Mouse (Mus musculus) liver (tissue): ENCODE data around the gene Cdh8.
"Not testable (repeated sequence)": the region's sequence is repeated elsewhere in the genome, so short reads cannot be mapped to it uniquely, and the experiment has no call there.

ENCODE experiments used
- DNase-seq: peaks from one replicate; pipeline ENCODE4 v3.0.0-alpha.2; 2020; ENCODE audit warnings: mixed read lengths

The Cdh8 gene

DNA sequence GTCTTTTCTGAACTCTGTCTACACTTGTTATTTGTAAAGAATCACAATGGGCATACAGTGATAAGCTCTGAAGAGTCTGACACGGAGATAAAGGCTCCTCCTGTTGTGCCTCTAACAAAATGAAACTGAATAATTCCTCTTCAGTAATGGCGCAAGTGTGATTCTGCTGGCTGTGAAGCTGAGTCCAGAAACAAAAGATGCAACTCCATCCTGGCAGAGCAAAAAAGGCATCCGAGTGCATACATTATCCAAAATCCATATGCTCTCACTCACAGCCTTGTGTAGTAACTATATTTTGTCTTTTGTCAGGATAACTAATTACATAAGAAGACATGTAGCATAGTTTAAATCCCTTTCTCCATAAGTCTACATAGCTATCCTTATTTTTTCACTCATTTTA is 149.1 kb downstream of the Cdh8 start:
- DNase-seq, result no peak

DNA sequence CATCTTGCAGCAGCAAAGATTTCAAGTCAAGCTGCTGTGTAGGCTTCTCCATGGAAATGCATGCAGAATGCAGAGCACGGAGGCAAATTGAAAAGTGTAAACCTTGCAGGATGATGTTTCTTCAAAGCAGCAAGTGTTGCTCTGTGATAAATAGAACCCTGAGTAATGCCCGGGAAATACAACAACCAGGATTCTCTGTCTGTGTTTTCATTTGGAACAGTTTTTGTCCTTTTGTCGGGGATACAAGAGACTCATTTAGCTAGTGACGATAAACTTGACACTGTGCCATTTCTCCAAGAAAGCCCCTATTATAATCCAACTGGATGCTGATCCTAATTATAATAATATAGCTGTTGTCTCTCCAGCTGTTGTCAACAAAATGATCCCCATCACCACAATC is 181.9 kb downstream of the Cdh8 start:
- no peak for DNase-seq

DNA sequence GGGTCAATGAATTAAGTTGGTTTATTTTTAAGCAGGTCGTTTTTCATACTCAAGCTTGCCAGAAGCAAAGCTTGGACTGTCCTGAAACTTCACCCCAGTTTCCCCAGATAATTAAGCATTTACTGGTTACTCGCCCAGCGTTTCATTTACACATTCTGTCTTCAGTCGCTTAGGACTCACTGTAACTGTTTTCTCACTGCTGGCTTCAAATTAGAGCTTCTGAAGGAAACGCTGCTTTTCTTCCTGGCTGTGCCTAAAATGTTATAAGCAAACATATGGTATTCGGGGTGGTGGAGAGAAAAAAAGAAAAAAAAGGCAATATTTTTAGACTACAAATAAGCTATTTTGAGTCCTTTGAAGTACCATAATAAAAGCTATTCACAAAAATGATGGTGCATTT is 192.6 kb downstream of the Cdh8 start:
- no peak for DNase-seq

DNA sequence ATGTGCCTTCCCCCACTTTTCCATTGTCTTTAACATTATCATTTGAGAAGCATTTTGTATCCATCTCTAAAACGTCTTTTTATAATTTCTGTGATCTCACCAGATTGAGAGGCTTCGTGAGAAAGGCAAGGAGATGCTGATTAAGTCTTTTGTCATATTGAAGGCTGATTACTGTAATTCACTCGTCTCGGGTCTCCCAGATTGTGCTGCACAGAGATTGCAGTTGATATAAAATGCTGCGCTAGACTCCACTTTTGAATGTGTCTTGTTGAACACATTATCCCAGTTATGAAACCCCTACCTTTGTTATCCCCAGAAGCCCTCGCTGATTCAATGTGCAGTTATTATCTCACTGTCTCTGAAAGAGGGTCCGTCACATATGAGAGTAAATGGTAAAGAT is 211.1 kb downstream of the Cdh8 start:
- DNase-seq, result no peak

DNA sequence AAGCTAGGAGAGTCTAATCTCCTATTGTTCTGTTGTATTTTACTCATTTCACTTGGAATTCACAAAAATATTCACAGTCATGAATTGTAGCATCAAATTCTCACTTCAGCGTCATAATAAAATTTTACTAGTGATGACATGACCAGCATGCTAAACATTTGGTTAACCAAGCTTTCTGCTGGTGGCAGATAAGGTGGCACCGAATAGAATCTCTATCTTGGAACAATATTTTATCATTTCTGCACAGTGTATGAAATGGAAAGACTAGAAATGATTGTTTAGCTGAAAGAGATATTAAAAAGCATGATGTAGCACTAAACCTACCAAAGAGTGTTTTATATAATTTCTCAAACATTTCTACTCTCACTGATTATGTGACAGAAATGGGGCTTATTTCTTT is 225.6 kb downstream of the Cdh8 start:
- DNase-seq, result no peak

DNA sequence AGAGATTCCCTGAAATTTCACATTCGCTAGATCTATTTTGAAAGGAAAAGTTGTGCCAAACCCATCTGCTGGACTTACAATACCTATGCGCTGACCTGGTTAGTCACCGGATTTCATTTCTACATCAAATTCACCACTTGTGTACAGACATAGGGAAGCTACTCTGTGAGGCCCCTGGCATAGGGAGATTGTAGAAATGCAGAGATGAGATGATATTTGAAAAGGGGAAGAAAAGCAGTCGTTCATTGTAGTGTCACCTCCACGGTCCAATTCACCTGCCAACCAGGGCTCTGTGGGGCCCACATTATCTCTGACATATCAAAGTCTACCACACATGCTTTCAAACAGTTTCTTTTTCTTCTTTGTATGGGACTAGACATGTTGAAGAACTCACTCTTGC is 229.4 kb downstream of the Cdh8 start:
- no peak for DNase-seq

DNA sequence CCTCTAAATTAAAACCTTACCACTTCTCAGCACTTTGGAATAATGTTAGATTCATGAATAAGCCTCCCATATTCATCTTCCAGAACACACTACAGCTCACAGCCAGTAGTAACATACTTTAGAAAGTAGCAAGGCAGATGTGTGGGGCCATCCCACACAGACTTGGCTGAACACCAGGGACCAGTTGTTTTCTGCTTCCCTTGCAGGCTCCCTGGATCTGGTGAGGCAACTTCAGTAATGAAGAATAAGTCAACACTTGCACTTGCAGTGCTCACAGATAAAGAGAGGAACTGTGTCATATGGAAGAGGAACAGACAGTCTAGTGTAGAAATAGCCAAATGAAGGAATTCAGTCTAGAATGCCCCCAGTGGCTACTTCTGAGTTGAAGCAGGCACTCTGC is 232.1 kb downstream of the Cdh8 start:
- DNase-seq, result no peak

DNA sequence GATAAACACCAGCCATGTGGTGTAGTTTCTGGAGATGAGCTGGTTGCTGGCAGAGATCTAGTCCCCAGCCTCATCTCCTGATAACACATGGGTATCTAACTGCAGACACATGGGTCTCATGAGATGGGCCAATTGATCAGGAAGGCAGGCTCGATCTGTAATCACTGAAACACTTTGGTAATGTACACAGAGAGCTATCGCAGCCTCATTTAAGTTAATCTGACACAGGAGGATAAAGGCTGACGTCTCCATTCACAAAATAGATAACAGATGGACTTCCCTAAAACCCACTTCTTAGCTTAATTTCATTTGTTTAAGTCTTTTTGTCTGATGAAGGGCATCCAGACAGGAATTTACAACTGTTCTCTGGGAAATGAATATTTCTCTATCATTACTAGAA is 249.3 kb downstream of the Cdh8 start:
- no peak for DNase-seq

DNA sequence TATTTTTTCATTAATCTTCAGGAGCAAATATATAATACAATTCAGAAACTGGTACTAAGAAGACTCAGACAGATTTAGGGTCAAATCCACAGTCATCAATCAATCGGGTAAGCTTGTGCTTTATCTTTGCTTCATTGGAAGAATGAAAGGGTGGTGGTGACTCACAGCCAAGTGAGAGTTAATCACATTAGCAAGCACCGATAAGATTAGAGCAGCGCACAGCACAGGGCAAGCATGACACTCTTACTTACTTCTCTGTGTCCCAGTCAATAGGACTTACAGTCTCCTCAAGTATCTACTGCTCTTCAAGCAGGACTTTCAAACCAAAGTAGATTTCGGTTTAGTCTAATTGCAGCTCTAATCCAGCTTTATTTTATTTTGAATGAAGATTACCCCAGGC is 254.6 kb downstream of the Cdh8 start:
- DNase-seq, result no peak

DNA sequence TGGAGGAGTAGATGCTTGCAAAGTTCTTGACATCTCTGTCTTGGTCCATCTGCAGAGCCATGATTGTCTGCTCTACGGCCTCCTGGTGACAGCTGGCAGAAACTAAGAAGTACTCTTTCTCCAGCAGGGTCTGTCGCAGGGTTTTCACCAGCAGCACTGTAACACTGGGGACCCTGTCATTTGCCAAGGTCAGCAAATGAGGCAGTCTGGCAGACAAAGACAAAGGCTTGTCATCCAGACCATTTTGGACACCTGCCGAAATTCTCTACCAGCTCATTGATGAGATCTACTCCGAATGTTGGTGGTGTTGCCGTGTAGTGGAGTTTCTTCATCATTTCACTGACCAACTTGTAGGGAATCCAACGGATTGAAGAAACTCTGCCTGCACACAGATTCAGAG is 270.8 kb downstream of the Cdh8 start:
- DNase-seq, result no peak

DNA sequence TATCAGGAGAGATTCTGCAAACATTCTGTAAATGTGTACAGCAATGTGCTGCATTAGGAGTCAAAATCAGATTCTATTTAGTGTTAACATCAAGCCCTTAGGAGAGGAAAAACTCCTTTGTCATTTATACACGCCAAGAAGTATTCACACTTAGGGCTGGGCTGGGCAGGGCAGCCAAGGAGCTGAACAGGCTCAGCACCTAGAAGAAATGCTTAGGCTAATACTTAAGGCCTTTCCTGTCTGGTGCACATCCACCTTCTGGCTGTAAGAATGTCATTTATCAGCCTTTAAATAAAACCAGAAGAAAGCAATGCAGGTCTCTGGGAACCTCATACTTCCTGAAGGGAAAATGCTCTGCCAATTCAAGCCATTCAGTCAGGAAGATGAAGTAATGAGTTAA is 271.5 kb downstream of the Cdh8 start:
- not testable (repeated sequence) for DNase-seq

DNA sequence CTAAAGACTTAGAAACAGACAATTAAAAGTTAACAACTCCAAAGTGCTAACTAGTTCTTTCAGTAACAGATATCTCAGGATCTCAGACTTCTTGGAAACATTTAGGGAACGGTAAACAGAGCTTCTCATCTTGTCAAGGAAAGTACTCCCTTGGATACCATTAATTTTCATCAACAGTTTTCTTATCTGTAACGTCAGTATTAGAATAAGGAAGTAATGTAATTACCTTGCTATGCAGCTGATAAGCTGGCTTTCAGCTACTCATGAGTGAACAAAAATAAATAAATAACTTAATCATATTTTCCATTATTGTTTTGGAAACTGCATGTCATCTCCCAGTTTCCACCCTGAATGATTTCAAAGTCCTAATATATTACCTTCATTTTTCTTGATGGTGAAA is 317.8 kb downstream of the Cdh8 start:
- DNase-seq, result no peak

DNA sequence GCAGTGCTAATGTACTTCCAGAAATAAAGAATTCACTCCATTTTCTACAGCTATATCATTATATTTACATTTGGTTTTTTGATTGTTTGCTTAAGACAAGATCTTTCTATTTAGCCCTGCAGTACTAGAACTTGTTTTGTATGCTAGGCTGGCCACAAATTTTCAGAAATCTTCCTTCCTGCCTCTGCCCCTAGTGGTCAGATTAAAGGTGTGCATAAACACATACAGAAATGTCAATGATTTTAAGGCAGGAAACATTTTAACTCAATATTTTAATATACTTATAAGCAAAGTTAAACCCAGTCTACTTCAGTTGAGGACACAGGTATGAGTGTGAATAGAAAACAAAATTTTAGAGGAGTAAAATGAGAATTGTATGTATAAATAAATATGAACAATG is 364.9 kb downstream of the Cdh8 start:
- no peak for DNase-seq

DNA sequence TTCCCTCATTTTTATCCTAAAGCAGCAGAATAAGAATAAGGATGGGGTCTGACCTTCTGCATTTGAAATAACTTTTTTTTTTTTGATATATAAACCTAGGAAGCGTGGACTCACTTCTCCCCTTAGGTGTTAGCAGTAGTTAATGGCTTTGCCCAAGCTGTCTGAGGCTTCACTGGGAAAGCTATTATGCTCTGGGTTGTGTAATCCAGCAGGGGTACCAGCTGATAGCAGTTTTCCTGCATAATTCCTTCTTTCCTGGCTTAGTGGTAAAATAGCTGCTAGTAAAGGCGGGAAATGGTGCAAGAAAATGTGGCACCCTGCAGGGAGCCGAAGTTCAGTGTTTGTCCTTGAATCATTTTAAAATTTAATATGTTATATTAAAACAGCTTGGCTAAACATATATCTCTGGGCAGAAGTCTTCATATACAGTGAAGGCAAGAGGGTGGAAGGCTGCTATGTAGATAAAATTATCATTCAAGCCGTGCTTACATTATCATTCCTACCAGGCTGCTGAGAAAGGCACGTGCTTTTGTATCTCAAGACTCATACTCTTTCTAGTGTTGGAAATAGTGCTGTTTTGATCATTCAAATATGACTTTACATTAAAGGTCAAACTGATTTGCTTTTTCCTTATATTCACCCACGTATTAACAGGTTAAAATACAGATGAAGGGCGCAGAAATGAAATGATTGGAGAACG is 367.5 kb downstream of the Cdh8 start:
- DNase-seq, result no peak

DNA sequence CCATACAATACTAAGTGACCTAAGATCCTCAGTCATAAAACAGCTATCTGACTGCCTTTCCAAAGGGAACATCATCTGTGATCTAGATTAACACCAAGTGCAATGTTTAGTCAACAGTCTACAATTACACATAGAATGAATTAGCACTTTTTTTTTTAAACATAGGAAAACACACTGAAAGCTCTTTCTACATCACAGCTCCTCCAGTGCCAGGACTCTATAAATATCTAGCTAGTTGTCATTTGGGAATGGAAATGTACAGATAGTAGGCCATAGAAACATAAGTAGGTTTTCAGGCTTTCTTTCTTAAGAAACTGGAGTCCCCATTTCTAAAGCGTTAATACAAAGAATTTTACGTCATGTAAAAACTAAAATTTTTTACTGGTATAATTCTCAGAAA is 375.8 kb downstream of the Cdh8 start:
- DNase-seq, result no peak

DNA sequence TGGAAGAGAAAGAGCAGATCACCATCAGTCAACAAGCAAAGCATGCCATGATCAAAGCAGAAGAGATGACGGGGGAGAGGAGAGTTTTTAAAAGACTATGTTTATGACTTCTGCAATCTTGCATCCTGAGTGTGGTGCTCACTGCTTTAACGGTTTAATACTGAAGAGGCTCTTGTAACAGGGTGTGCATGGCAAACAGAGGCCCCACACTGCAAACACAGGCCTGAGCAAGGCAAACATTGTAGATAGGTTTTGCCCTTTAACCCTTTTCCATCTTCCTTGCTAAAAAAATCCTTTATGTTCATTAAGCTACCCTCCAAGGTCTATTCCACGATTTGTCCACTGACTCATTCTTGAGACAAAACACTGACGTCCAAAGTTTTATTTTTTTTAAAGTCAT is 385.2 kb downstream of the Cdh8 start:
- DNase-seq, result peak; percentile 3
